Mouse (Mus musculus): ENCODE measurements around the gene Ric8a.

Gene Ric8a

DNA sequence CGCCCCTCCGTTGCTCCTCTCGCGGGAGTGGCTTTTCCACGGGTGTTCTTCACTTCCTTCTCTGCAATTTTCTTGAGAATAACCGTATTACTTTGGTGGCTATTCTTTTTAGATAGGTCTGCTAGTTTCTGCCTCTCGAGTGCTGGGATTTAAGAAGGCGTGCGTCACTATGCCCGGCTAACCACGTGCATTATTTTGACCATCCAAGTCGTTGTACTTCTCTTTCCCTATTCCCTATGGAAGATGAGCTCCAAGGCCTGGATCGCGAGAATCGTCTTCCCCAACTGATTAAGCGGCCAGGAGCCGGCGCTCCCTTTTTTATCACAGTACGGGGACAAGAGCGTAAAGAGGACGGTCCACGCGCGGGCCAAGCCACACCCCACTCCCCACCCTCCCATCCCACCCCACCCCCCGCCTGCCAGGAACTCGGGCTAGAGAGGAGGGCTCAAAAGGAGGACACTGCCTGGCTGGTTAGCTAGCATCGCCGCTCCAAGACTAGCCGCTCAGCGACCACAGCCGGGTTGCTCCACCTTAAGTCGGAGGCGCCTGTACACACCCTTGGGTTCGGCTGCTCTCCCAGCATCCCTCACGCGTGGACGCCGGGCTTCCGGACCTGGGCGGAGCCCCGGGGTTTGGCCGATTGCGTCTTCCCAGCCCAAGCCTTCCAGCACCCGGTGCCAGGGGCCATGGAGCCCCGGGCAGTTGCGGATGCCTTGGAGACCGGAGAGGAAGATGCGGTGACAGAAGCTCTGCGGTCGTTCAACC, at the start of gene Ric8a:
TSS of gene Ric8a (plus strand) at position 173 of the 765 bp plus-strand sequence.
- peak; percentile 91 for DNase-seq

DNA sequence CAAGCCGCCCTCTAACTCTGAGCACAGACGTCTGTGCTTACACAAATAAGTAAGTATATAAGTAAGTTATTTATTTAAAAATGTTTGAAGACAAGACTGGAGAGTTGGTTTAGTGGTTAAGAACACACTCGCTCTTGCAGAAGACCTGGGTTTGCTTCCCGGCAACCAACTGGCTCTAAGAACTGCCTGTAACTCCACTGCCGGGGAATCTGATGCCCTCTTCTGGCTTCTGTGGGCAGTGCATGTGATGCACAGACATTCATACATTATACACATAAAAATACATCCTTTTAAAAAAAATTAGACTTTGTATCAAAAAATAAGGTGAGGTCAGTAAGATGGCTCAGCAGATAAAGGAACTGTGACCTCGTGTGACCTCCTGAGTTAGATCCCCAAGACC, 46.3 kb upstream of the Ric8a start:
- no peak for DNase-seq

DNA sequence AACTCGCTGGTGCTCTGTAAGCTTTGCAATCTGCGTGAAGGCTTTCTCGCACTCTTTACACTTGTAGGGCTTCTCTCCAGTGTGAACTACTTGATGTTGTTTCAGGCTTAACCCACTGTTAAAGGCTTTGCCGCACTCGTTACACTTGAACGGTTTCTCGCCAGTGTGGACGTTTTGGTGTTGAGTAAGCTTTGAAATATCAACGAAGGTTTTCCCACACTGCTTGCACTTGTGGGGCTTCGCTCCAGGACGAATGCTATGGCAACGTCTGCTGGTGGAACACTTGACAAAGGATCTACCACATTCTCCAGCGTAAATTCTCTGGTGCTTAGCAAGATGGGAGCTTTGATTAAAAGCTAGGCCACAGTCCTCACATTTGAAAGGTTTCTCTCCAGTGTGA, 45.0 kb upstream of the Ric8a start:
- DNase-seq, result no peak

DNA sequence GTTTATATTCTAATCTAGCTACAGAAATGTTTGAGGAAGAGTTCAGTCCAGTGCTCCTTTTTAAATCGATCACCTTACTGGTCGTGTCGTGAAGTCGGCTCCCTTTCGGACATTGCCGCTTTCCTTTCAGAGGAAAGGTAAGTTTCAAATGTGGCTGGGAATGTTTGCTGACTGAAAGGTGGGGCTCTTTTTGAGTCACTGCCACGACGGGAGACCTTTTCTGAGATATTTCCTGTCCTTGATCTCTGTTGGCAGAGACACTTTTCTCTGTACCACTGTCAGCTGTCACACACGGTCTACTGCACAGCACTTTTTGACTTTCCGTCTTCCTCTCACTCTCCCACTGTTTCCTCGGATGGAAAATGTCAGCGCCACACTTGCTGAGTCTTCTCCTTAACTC, 43.9 kb upstream of the Ric8a start:
- DNase-seq, result no peak

DNA sequence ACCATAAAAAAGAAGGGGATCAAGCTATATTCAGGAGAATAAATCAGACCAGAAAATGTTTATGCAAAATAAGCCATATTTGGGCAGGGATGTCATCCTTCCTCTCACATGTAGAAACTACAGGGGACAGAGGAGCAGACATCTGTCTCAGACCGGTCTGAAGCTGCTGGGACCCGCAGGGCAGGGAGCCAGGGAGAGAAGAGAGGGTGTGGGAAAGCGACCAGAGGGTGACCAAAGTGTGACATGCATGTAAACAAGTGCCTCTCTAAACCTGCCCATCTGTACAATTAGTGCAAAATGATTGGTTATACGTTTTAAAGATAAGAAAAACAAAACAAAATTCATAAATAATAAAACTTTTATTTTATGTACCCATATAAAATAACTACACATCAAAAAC, 36.6 kb upstream of the Ric8a start:
- no peak for DNase-seq

DNA sequence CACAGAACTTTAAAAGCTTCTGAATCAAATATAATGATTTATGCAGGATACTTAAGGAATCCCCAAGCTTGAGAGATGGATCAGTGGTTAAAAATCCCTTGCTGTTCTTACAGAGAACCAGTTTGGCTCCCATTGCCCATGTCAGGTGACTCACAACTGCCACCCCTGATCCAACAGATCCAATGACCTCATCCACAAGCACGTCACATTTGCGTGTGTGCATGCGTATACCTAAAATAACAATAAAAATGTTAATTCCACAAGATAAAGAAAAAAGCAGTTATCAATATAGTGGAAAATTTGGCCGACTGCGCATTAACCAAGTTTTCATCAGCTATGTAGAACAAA, 35.5 kb upstream of the Ric8a start:
- DNase-seq, result no peak

DNA sequence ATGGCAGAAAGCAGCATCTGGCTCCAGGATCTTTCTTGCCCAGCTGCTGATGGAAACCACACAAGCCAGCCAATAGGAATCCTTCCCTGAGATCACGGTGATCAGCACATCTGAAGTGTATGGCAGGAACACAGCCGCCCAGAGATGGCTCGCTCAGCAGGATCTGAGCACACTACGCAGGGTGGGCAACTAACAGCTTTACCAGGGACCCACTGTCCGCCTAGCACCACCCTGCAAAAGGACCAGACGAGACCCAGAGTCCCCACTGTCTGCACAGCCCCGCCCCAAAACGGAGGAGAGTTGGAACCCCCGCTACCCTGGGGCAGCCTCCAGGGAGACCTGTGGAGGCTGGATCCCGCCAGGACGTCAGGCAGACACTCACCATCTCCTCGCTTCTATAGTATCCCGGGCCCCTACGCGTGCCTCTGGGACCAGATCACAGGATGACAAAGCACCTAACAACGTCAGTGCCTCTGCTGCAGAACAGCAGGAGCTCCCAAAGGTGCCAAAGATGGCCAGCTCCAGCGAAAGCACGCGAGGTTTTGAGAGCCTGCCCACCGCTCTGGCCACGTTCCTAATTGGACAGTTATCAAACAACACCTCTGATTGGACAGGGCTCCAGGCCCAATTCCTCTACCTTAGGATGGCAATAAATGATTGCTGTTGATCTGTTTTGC, 35.0 kb upstream of the Ric8a start, which contains the start of gene Zfp941:
TSS of gene Zfp941 (minus strand) at position 526 of the 677 bp plus-strand sequence.
- DNase-seq, result peak; percentile 72

DNA sequence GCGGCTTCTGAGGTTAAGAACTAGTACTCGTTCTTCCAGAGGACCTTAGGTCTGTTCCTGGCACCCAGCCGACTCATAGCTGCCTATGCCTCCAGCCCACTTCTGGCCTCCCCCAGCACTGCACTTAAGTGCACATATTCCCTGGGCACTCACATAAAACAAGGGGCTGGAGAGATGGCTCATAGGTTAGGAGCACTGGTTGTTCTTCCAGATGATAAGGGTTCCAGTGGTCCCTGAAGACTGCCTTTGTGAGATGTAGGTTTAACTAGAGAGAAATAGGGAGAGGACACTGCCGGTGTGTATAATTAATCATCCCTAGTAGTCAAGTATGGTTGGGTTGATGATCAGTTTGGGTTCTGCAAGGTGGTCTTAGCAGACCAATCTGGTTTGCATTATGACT, 34.0 kb upstream of the Ric8a start:
- DNase-seq, result no peak

DNA sequence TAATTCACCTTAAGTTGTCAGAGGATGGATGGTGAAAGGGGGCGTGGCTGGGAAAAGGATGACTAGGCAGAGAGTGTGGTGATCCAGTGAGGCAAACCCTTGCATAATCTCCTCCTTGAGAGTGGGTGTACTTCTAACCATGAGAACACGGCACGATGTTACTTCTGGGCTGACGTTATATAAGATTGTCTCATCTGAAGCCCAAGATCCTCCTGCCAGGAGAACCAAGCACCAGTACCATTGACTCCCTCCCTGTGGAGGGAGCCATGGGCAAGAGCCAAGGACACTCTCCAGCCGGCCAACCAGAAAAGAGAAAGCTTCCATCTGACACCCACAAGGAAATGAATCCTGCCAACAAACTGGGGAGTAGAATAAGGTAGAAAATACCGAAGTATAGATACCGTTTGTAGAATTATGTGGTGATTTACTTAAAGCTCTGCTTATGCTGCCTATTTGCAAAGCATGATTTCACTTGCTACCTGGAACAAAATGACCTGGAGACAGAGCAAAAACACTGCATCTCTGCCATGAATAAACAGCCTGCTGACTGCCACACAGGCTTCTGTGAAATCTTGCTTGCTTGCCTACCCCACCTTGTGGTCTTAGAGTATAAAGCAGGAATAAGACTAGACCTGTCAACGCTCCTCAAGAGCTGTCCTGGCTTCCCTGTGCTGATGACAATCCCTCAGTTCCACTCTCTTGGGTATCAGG, 28.4 kb upstream of the Ric8a start:
- DNase-seq, result peak; percentile 70

DNA sequence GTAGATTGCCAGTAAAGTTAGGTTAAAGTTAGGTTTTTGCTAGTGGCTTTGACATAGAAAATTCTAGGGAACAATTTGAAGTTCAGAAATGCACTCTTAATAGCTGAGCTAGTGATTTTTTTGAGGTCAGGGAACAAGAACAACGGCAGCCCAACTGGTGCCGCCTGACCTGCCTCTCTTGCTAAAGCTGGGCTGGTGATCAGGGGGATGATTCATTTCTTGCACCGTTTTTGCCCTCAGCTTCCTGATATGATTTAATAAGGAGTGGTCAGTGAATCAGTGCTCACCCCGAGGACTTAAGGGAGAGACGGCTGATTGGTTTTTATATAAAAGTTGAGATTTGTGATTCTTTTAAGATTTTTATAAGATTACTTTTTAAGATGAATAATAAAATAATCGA, 25.3 kb upstream of the Ric8a start:
- DNase-seq, result no peak

DNA sequence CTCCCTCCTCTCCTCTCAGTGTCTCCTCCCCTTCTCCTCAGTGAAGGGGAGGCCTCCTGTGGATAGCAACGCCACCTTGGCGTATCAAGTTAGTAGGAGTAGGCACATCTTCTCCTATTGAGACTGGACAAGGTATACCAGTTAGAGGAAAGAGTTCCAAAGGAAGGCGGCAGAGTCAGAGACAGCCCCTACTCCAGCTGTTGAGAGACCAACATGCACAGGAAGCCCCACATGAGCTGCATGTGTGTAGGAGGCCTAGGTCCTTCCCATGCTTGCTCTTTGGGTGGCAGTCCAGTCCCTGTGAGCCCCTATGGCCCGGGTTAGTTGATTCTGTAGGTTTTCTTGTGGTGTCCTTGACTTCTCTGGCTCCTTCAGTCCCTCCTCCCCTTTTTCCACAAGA, 23.4 kb upstream of the Ric8a start:
- no peak for DNase-seq

DNA sequence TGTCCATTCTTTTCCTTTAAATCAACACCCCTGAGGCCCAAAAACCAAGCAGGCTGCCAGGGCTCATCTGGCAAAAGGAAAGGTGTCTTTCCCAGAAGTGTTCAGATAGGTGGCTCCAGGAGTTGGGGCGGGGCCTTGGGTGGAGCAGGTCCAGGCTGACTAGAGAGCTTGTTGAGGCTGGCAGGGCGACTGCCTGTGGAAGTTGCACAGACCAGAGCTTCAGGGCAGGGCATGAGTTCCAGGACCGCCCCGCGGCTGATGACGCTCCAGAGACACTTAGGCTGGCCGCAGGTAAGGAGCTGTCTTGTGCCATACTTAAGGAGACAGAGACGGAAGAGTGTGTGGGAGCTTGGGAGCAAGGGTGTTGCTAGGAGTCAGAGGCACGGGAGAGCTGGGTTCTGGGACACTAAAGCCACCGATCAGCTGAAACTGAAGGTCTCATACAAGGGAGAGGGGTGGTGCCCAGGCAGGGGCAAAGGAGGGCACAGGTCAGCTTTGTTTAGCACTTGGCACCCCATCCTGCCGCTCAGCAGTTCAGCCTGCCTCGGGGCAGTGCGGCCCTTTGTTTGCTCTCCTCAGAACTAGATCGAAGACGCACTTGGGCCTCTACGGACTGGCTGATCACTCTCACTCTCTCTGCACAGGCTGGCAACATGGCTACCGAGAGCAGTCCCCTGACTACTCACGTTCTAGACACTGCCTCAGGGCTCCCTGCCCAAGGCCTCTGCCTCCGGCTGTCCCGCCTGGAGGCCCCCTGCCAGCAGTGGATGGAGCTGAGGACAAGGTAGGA, 21.6 kb upstream of the Ric8a start, which contains the start of gene Urah:
TSS of gene Urah (plus strand) at position 51 of the 790 bp plus-strand sequence.
- no peak for DNase-seq

DNA sequence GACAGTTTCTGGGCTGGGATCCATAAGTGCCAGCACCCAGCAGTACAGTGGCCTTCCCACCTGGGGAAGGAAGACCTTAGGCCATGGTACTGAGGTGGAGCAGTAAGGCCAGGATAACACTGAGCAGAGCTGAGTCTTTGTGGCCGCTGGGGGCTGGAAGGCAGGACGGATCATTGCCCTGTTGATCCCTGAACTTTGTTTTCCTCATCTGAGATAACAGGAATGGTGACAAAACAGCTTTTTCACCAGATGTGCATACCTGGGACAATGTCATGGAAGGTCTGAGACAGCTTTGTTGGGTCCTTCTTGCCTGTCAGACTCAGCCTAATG, 21.0 kb upstream of the Ric8a start:
- no peak for DNase-seq

DNA sequence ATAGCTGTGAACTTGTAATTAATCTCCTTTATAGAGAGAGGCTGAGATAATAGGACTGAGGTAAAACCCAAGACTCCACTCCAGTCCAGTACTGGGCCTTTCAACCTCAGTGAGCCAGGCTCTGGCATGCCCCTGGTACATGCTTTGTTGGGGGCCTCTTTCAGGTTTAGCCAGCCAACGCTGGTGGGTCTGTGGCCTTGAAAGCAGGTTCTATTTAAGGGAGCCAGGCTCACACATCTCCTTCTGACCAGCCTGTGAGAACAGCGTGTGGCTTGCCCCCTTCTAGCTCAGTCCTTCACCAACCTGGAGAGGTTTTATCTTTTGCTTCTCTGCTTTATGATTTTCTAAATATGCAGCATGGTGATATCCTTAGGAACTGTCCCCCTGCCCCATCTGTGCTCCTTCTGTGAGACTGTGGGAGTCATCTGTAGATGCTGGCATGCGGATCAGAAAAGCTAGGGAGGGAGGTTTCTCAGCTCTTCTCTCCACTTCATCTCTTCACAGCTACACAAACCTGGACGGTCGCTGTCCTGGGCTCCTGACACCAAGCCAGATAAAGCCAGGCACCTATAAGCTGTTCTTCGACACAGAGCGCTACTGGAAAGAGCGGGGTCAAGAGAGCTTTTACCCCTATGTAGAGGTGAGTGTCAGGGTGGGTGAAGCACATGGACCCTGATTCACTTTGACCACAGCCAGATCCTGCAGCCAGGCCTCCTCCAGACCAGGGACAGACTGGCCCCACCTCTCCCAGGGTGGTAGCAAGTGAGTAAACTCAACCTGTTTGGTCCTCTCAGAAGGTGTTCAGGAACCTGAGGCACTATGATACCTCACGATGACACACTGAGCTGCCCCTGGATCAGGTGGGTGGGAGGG, 20.3 kb upstream of the Ric8a start:
- DNase-seq, result peak; percentile 51

DNA sequence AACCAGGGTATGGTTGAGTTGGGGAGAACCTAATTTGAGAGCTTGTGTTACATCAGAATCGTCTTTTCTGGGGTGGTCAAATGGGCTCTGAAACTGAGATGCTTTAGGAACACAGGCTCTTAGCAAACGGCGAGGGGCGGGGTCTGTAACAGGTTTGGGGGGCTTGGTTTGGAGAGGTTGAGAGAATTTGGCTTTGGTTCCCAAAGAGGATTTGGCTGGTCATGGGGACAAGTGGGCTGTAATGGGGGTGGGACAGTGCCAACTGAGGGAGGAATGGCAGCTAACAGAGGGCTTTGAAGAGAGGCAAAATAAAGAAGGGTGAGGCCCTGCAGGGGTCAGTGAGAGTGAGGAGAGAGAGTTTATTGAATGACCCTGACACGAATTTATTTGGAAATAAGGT, 17.2 kb upstream of the Ric8a start:
- DNase-seq, result no peak

DNA sequence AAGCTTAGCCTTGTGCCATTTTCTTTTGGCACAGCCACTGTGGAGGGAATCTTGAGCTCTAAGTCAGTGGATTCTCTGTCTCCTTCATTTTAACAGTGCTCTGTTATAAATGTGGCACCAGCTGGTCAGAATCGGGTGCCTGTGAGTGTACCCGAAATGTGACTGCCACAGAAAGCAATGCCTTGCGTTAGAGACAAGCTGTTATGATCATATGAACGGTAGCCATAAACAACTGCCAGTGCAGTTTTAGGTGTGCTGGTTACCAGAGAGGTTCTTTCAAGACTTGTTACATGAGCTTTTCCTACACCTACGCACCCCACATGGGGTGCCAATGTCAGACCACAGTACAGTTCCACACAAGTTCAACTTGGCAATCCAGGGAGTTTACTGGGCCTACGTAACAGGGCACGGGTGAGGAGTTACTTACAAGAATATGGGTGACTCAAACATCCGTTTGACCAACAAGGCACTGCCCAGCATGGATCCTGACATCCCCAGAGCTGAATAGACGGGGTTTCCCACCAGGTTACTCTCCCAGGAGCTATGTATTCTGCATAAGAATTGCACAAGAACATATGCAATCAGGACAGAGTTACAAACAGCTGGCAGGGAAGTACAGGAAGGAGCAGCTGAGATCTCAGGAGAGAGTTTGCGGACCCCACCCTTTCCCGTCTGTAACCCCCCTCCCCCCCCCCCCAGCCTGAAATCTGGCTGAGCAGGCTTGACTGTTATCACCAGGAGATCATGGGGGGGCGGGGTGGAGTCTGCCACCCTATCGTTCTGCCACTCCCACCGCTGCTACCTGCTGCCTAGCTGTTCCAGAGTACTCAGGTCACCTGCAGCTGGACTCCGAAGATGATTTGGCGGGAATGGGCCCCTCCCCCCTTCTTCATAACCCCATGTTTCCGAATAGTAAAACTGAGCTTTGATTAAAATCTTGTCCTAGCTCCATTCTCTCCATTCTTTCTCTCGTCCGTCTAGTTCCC, 15.7 kb upstream of the Ric8a start:
- DNase-seq, result no peak

DNA sequence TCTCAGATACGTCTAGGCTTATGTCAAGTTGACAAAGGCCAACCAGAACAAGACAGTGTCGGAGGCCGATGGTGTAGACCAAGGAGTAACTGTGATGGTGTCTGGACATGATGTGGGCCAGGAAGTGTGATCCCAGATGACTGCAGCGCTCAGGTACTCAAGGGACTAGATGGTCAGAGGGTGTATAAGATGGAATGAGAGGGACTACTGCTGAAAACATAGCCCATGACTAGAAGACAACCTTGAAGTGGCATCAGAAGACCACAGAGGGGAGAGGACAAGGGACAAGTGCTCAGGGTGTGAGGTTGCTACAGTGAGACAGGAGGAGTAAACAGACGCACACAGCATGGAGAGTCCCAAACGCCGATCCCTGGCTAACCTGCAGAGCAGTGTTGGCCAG, 13.0 kb upstream of the Ric8a start:
- no peak for DNase-seq

DNA sequence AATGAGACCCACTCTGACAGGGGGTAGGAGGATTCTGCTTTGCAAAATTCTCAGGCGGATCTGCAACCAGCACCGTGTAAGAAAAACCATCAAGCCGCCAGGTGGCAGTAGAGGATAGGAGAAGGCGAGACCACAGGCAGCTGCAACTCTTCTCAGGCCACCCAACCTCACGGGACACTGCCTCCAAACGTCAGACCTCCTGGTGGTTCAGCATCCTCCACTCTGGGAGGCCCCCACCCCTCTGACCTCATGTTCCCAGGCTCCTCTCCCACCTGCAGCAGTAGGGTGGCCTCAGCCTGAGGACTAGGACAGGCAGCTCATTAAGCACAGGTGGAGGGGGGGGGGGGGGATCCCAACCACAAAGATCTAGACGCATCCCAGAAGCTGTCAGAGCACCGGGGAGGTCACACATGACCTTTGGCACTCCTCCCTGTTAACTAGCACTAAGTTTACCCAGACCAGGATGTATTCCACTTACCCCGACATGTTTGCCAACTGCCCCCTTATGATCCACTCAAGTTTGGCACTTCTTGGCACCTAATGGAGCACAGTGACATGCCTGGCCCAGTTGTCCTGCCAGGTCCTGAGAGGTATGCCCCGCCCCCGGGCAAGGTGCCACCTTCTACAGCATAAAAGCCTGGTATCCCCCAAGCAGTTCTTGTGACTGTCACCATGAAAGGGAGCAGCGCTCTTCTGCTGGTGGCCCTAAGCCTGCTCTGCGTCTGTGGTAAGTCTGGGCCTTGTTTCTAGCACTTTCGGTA, 11.7 kb upstream of the Ric8a start, which contains the start of gene Scgb1c1:
TSS of gene Scgb1c1 (plus strand) at position 643 of the 761 bp plus-strand sequence.
- DNase-seq, result peak; percentile 81

DNA sequence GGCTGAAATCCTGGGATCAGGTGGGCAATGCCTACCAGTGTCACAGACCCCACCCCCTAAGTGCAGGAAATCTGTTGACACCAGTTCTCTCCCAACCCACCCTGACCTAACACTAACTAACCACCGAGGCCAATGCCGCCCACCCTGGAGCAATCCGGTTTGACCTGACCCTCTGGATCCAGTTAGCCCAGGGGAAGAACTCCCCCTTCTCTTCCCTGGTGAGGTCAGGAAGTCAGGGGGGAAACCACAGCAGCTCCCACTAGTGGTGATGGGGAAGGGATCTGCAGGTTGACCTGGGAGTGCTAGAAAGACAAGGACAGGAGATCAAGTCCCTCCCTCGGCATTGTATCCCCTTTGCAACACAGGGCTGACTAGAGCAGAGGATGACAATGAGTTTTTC, 11.1 kb upstream of the Ric8a start:
- DNase-seq, result no peak

DNA sequence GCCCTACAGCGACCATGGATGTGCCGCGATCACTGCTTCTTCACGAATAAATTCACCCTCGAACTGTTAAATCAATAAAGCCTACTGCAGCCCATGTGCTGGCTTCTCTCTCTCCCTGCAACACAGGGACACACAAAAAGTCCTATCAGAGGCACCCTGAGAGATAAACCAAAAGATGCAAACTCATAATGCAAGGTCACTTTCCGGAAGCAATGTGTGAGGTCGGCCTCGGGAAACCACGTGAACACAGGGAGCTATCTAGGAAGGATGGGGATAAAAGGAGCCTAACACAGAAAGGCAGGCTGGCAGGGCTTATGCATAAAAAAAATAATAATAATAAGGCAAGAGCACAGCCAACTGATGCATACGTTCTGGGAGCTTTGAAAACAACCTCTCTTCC, 10.1 kb upstream of the Ric8a start:
- DNase-seq, result no peak
